Mouse (Mus musculus) heart, postnatal 25 days (tissue): ENCODE results near the gene Pla2g2f. TPM values are rescaled to one million over a fixed set of nuclear protein-coding genes. Genes with fewer than 3 reads are reported as not detected.
A peak's percentile ranks its signal among the peaks of the same experiment; 100 is the strongest.

Experiments used
- DNase-seq: peaks from one replicate; pipeline ENCODE4 v3.0.0; 2022; ENCODE audit warnings: low spot score
- intact Hi-C: fragments of 180-260 bp; cut with DNase I; formaldehyde crosslinking; loops from one replicate; pipeline ENCODE4 v1.15.1; 2025
- total RNA-seq, 2 experiments: library from RNA; stranded (reverse); gene quantifications; 2 replicates each; pipeline ENCODE4 v1.2.3; 2021

Gene Pla2g2f
- total RNA-seq, 2 experiments from 2014 or later: 0.13 to 0.22 TPM

DNA sequence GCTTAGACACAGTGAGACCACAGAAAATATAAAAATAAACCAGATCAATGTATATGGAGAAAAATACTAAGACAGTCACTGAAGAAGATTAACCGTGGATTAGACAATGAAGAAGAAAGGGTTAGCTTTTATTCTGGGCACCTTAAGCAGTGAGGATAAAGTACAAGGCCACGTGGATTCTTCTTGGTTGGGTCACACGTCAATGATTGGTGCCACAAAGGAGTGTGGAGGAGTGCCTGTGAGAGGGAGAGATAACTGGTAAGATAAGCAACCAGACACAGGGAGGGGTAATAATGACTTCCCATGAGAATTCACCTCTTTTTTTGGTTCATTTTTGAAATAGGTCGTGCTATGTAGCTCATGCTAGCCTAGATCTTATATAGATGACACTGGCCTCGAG is 15.0 kb upstream of the Pla2g2f start:
- no peak for DNase-seq
- intact Hi-C loops: no loop called here

GRCm38 (mm10) chr4:138771970-138772369 is 14.5 kb upstream of the Pla2g2f start:
- intact Hi-C loops: no loop called here
- no peak for DNase-seq

- intact Hi-C loops: no loop called here
- DNase-seq: no peak
Measured at GRCm38 (mm10) chr4:138762266-138762665, 4.8 kb upstream of the Pla2g2f start.

GRCm38 (mm10) chr4:138755983-138756382 is 1.4 kb downstream of the Pla2g2f start:
- DNase-seq: no peak

DNA sequence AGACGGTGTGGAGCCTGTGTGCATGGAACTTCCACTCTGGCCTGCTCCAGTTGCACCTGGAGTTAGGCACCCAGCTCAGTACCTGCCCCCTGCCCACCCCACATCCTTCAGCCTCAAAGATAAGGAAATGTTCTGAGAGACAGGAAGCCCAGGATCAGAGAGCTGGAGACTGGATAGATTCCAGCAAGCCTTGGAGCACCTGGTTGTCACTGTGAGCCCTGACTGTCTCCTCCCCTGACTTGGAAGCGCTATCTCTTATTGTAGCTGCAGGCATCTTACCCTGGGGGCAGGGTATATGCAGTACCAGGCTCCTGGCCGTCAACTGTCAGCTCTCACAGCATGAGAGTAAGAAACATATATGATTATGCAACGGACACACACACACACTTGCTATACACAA is 2.0 kb downstream of the Pla2g2f start:
- intact Hi-C loops: no loop called here
- no peak for DNase-seq

More at GRCm38 (mm10) chr4:138755983-138756382, 1.4 kb downstream of the Pla2g2f start:
- intact Hi-C loops: no loop called here

DNA sequence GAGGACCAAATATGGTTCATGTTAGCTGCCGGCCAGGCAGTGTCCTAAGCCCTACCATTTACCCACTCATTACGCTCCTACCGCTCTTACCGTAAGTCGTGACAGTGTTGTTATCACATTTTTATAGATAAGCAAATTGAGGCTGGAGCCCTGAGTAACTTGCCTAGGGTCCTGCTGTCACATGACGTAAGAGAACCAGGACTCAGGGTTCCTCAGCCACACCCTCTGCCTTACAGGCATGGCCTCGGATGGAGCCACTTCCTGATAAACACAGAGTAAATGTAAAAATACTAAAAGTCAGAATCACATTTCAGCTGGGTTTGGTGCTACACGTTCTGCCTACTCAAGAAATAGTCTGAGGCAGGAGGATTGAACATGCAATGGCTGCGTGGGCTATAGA is 3.0 kb downstream of the Pla2g2f start:
- intact Hi-C loops: no loop called here
- DNase-seq: no peak

DNA sequence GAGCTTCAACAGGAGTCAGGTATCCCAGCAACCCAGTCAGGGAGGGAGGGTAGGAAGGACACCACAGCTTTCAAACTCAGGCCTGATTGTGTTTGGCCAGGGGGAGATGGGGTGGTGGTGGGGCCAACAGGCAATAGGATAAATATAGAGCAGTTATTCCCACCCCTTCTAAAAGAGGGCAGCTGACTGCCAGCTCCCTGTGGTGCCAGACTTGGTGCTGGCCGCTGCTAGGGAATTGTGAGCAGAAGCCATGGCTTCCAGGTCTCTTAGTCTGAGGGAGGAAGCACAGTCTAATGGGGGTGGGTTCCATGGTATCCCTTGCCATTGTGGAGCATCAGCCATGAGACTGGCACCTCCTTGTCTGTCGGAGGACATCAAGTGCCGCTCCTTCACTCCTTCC is 3.8 kb downstream of the Pla2g2f start:
- intact Hi-C loops: no loop called here
- no peak for DNase-seq

GRCm38 (mm10) chr4:138752603-138753002 is 4.8 kb downstream of the Pla2g2f start:
- intact Hi-C loops: no loop called here
- no peak for DNase-seq

DNA sequence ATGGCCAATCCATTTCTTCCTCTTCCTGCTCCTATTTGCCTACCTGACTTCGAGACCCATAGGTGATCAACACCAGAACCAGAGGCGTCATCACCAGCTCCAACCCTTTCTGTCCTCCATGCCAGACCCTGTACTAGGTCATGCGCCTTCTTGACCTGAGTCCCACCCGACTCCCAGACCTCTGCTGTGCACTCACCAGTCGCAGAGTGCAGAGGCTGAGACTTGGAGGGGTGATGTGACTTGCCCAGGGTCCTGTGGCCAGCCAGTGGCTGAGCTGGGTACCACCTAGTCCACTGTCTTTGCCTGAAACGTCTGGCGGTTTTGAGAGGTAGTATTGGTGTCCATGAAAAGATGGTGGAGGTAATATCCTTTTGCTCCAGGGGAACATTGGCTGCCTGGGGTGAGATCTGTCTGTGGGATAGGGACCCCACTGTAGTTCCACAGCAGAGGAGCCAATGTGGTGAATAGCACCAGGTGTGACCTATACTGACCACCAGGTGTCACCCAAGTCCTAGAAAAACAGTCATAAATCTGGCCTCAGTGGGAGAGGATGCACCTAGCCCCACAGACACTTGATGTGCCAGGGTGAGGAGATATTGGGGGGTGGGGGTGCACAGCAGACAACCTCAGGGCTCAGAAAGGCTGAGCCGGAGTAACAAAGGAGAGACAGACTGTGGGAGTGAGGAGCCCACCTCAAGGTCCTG is 8.9 kb downstream of the Pla2g2f start:
- DNase-seq: no peak
- intact Hi-C loops: loop anchor here (1.0 to 2.0 kb wide), 3 partner anchors 38 to 103 kb away; no protein-coding TSS in a partner anchor

GRCm38 (mm10) chr4:138747851-138748250 is 9.6 kb downstream of the Pla2g2f start:
- intact Hi-C loops: loop anchor here (1.0 to 2.0 kb wide), 3 partner anchors 38 to 103 kb away; no protein-coding TSS in a partner anchor
- no peak for DNase-seq

- no peak for DNase-seq
Measured at GRCm38 (mm10) chr4:138746866-138747265, 10.6 kb downstream of the Pla2g2f start.

DNA sequence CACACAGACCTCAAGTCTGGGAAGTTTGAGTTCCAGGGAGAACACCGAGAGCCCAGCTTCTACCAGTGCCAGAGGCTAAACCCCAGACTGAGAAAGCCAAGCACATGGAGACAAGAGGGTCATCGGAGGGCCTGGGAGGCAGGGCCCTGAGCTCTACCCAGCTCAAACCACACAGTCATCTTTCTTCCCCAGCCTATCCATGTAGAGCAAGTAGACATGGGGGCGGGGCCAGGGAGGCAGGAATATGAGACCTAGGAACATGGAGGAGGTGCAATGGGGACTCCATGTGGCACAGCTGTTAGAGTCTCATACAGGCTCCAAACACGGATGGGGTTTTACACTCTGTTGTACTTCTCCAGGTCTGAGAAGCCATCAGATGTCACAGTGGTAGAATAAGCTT is 11.5 kb downstream of the Pla2g2f start:
- intact Hi-C loops: loop anchor here (2.0 kb wide), 1 partner anchor 37 kb away; no protein-coding TSS in a partner anchor

More at GRCm38 (mm10) chr4:138746866-138747265, 10.6 kb downstream of the Pla2g2f start:
- intact Hi-C loops: no loop called here

GRCm38 (mm10) chr4:138739136-138739851 is 18.1 kb downstream of the Pla2g2f start:
- intact Hi-C loops: no loop called here

More for the DNA sequence above, 11.5 kb downstream of the Pla2g2f start:
- no peak for DNase-seq

DNA sequence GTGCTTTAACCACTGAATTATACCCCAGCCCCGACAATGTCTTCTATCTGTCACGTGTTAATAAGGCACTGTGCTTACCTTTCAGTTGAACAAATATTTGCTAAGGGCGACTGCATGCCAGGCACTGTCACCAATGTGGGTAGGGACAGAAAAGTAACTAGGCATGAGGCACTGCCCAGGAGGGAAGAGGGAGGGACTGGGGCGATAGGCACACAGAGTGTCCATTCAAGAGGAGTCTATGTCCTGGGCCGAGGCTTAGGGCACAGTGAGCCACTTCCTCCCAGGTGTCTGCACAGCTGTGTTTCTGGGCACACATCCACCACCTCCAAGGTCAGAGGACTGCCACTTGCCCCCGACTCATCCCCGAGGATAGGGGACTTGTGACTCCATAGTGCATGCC is 20.4 kb downstream of the Pla2g2f start, which contains the start of gene Ubxn10:
Gene Ubxn10, minus strand, starts transcription at position 137 of the 400 bp plus-strand sequence.
- DNase-seq: no peak
- intact Hi-C loops: no loop called here

More at GRCm38 (mm10) chr4:138739136-138739851, 18.1 kb downstream of the Pla2g2f start:
- DNase-seq: no peak

- intact Hi-C loops: no loop called here
- no peak for DNase-seq
Measured at GRCm38 (mm10) chr4:138734863-138735262, 22.6 kb downstream of the Pla2g2f start.

- DNase-seq: no peak
Measured at GRCm38 (mm10) chr4:138734105-138734504, 23.3 kb downstream of the Pla2g2f start.

DNA sequence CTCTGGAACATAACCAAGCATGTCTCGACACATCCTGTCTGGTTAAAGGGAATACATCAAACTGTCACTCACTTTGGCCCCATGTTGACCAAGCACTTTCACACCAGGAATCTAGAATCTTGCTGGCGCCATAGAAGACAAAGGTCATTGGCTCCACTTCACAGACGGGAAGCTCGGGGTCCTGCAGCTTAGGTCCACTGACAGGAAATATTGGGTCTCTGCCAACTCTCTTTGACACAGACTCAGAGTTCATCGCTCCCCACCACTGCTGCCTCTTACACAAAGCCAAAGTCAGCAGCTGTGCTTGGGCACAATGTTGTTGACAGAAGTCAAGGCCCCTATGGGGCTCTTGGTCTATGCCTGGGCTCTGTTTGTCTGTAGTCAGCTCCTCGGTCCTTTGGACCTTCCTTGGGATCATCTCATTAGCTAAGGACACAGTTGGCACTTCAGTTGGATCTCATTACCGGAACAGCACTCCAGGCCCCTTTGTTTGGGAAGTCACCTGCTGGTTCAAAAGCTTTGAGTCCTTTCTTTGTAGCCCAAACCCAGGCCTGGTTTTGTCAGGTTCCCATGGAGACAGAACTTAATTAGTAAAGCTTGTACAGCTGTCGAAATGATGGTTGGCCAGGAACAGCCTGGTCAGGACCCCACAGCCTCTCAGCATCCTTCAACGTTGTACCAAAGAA is 28.3 kb downstream of the Pla2g2f start:
- no peak for DNase-seq
- intact Hi-C loops: no loop called here

More at GRCm38 (mm10) chr4:138734105-138734504, 23.3 kb downstream of the Pla2g2f start:
- intact Hi-C loops: no loop called here

DNA sequence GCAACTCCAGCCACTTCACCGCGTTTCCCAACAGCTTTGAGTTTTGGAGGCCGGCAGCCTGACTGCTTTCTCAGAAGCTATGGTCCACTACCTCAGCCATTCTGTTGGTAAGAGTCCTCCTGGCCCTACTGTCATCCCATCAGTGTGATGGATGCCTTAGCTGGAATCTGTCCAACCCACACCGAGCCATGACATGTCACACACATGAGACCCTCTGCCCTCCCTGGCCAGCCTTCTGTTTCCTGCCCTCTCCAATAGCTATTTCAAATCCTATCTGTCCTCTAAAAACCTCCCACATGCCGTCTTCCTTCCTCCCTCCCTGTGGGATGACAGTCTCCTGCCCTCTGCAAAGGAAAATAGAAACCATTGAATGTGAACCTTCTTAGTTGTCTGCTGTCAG is 31.7 kb downstream of the Pla2g2f start:
- intact Hi-C loops: no loop called here
- DNase-seq: no peak

GRCm38 (mm10) chr4:138725127-138725461 is 32.3 kb downstream of the Pla2g2f start:
- intact Hi-C loops: no loop called here
- peak; percentile 55 for DNase-seq

GRCm38 (mm10) chr4:138724354-138725126 is 32.9 kb downstream of the Pla2g2f start, which contains the start of gene Pla2g2c:
Gene Pla2g2c, plus strand, starts transcription at chr4:138724792.
- intact Hi-C loops: no loop called here

More at GRCm38 (mm10) chr4:138724354-138725126, 32.9 kb downstream of the Pla2g2f start, which contains the start of gene Pla2g2c:
- no peak for DNase-seq
